Mouse (Mus musculus) myocyte (in vitro differentiated cells): ENCODE measurements at regions not wholly inside any gene's neighbourhood (a gene's known extent, or its start where the extent isn't known, plus 50 kb on each side); places are given as distances from the start of the nearest gene placed in this dataset.
A peak's percentile ranks its signal among the peaks of the same experiment; 100 is the strongest.

Experiments used
- H3K27me3 ChIP-seq: one replicate; pipeline ENCODE4 v1.6.1; 2011; ENCODE audit not compliant: control insufficient read depth, insufficient read depth, insufficient read length
- H3K36me3 ChIP-seq: one replicate; pipeline ENCODE4 v1.6.1; 2011; ENCODE audit not compliant: control insufficient read depth, insufficient read depth
- H3K4me2 ChIP-seq: one replicate; pipeline ENCODE4 v1.6.1; 2011; ENCODE audit warnings: low read depth, control low read depth
- H3K4me3 ChIP-seq: one replicate; pipeline ENCODE4 v1.5.1; 2011; ENCODE audit warnings: mild to moderate bottlenecking, control low read depth, moderate library complexity
- H3K79me2 ChIP-seq: one replicate; pipeline ENCODE4 v1.6.1; 2011; ENCODE audit not compliant: control insufficient read depth, insufficient read depth
- H3ac ChIP-seq: one replicate; pipeline ENCODE4 v1.6.1; 2011; ENCODE audit not compliant: control insufficient read depth, insufficient read length
- CEBPB ChIP-seq: IDR thresholded peaks from 2 replicates; pipeline ENCODE4 v1.6.1; 2011; ENCODE audit warnings: mild to moderate bottlenecking, moderate library complexity; ENCODE audit not compliant: poor library complexity, insufficient read depth, severe bottlenecking
- E2F4 ChIP-seq: IDR thresholded peaks from one replicate; pipeline ENCODE4 v1.6.1; 2011; ENCODE audit warnings: mild to moderate bottlenecking, control low read depth, moderate library complexity; ENCODE audit not compliant: insufficient read depth
- MAX ChIP-seq: IDR thresholded peaks from one replicate; pipeline ENCODE4 v1.6.1; 2011; ENCODE audit warnings: low read depth, mild to moderate bottlenecking, control low read depth
- MYOD1 ChIP-seq, 3 experiments: IDR thresholded peaks; one replicate each; pipeline ENCODE4 v1.6.1; 2011; ENCODE audit warnings: control low read depth in 2 of 3, low read depth in 2 of 3, mild to moderate bottlenecking in 2 of 3, moderate library complexity in 1 of 3; ENCODE audit not compliant: insufficient read length in 2 of 3, control insufficient read depth in 1 of 3
- MYOG ChIP-seq, 3 experiments: IDR thresholded peaks; one replicate each; pipeline ENCODE4 v1.6.1; 2011; ENCODE audit warnings: control low read depth in 2 of 3, low read depth in 2 of 3, mild to moderate bottlenecking in 2 of 3; ENCODE audit not compliant: insufficient read length in 2 of 3, control insufficient read depth in 1 of 3, insufficient read depth in 1 of 3
- POLR2A ChIP-seq: IDR thresholded peaks from one replicate; pipeline ENCODE4 v1.6.1; 2011; ENCODE audit warnings: low read depth, mild to moderate bottlenecking, control low read depth, moderate library complexity; ENCODE audit not compliant: insufficient read length
- POLR2AphosphoS2 ChIP-seq: IDR thresholded peaks from one replicate; pipeline ENCODE4 v1.6.1; 2011; ENCODE audit warnings: low read depth, control low read depth; ENCODE audit not compliant: insufficient read length
- REST ChIP-seq: IDR thresholded peaks from one replicate; pipeline ENCODE4 v1.6.1; 2011; ENCODE audit warnings: mild to moderate bottlenecking, control low read depth, moderate library complexity; ENCODE audit not compliant: insufficient read depth, insufficient read length
- SRF ChIP-seq: IDR thresholded peaks from one replicate; pipeline ENCODE4 v1.6.1; 2011; ENCODE audit warnings: low read depth; ENCODE audit not compliant: control insufficient read depth, insufficient read length
- TCF12 ChIP-seq: IDR thresholded peaks from one replicate; pipeline ENCODE4 v1.6.1; 2011; ENCODE audit warnings: mild to moderate bottlenecking, control low read depth; ENCODE audit not compliant: poor library complexity, insufficient read depth, severe bottlenecking
- TCF3 ChIP-seq: IDR thresholded peaks from one replicate; pipeline ENCODE4 v1.6.1; 2011; ENCODE audit warnings: low read depth, control low read depth; ENCODE audit not compliant: insufficient read length
- USF1 ChIP-seq: IDR thresholded peaks from one replicate; pipeline ENCODE4 v1.6.1; 2011; ENCODE audit warnings: low read depth, mild to moderate bottlenecking, control low read depth, moderate library complexity

- Histone ChIP-seq H3K27me3 (no peaks in the 10 kb centered on the region), H3K36me3 (no peaks in the 10 kb centered on the region), H3ac (no peak overlapping the region), H3K4me3 (no peak overlapping the region), H3K4me2 (no peak overlapping the region), H3K79me2 (no peaks in the 10 kb centered on the region)
- TF ChIP-seq MYOG (IDR thresholded peaks at IDR 0.05; ENCODE audit: control insufficient read depth in 1 of 3, insufficient read depth in 1 of 3, insufficient read length in 2 of 3, low read depth in 2 of 3) (no peak), E2F4 (no peak), POLR2A (no peak), TCF3 (no peak), SRF (no peak), MAX (no peak), POLR2AphosphoS2 (no peak), USF1 (no peak), REST (no peak)
Observed at GRCm38 (mm10) chr3:159069957-159070684, 425.1 kb upstream of the Depdc1a start.

DNA sequence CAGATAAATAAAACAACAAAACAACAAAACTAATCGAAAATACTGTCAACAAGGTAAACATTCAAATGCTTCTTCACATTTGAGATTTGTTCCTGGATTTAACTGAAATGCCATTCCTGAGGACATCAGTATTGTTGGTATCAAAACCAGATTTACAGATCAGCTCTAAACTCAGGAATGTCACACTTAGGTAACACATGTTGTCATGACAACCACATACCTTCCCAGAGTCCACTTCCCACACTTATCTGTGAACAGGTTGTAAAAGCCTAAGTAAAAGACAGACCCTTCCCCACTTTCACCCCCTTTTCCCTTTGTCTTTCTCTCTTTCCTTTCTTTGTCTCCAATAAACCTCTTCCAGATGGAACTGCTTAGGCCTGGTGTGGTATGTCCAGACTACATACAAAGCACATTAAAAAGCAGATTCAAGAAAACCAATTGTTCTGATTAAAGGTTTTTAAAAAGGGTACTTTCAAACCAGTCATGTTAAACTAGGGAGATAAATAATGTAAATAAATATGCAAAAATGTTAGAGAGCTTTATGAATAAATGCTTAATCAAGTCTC is 438.2 kb upstream of the Depdc1a start:
- no peak overlapping the region for H3K4me3 ChIP-seq
- no peak for TF ChIP-seq POLR2AphosphoS2
- no peak for TF ChIP-seq MYOD1 (IDR thresholded peaks at IDR 0.05; ENCODE audit: control insufficient read depth in 1 of 3, insufficient read length in 2 of 3, low read depth in 2 of 3)
- TF ChIP-seq E2F4, result no peak
- TF ChIP-seq MAX, result no peak
- no peak for TF ChIP-seq REST
- TF ChIP-seq MYOG (IDR thresholded peaks at IDR 0.05; ENCODE audit: control insufficient read depth in 1 of 3, insufficient read depth in 1 of 3, insufficient read length in 2 of 3, low read depth in 2 of 3), result no peak
- TF ChIP-seq TCF3, result no peak
- TF ChIP-seq TCF12, result no peak
- TF ChIP-seq USF1, result no peak
- no peak for TF ChIP-seq SRF
- no peak for TF ChIP-seq CEBPB
- no peak for TF ChIP-seq POLR2A
- H3K36me3 ChIP-seq, result no peaks in the 10 kb centered on the region
- no peak overlapping the region for H3ac ChIP-seq
- H3K79me2 ChIP-seq, result no peaks in the 10 kb centered on the region
- H3K4me2 ChIP-seq, result no peak overlapping the region
- no peaks in the 10 kb centered on the region for H3K27me3 ChIP-seq

- no peaks in the 10 kb centered on the region for H3K36me3 ChIP-seq
- H3K79me2 ChIP-seq, result no peaks in the 10 kb centered on the region
- no peak overlapping the region for H3K4me2 ChIP-seq
- no peaks in the 10 kb centered on the region for H3K27me3 ChIP-seq
- H3K4me3 ChIP-seq, result no peak overlapping the region
- no peak for TF ChIP-seq POLR2A
- TF ChIP-seq CEBPB, result no peak
- no peak for TF ChIP-seq SRF
- no peak for TF ChIP-seq MYOD1 (IDR thresholded peaks at IDR 0.05; ENCODE audit: control insufficient read depth in 1 of 3, insufficient read length in 2 of 3, low read depth in 2 of 3)
- TF ChIP-seq TCF12, result no peak
- TF ChIP-seq POLR2AphosphoS2, result no peak
- no peak for TF ChIP-seq MYOG (IDR thresholded peaks at IDR 0.05; ENCODE audit: control insufficient read depth in 1 of 3, insufficient read depth in 1 of 3, insufficient read length in 2 of 3, low read depth in 2 of 3)
- TF ChIP-seq E2F4, result no peak
- TF ChIP-seq USF1, result no peak
- no peak for TF ChIP-seq MAX
- TF ChIP-seq REST, result no peak
- TF ChIP-seq TCF3, result no peak
- no peak overlapping the region for H3ac ChIP-seq
Observed at GRCm38 (mm10) chr3:159034806-159035205, 460.4 kb upstream of the Depdc1a start.

GRCm38 (mm10) chr3:159031581-159031980 is 463.7 kb upstream of the Depdc1a start:
- no peak overlapping the region for H3K4me3 ChIP-seq
- TF ChIP-seq REST (no peak), POLR2AphosphoS2 (no peak), MYOG (IDR thresholded peaks at IDR 0.05; ENCODE audit: control insufficient read depth in 1 of 3, insufficient read depth in 1 of 3, insufficient read length in 2 of 3, low read depth in 2 of 3) (no peak), TCF12 (no peak), MAX (no peak), POLR2A (no peak), CEBPB (no peak), E2F4 (no peak), SRF (no peak), TCF3 (no peak), USF1 (no peak), MYOD1 (IDR thresholded peaks at IDR 0.05; ENCODE audit: control insufficient read depth in 1 of 3, insufficient read length in 2 of 3, low read depth in 2 of 3) (no peak)

More at GRCm38 (mm10) chr3:159031581-159031980, 463.7 kb upstream of the Depdc1a start:
- Histone ChIP-seq H3K36me3 (no peaks in the 10 kb centered on the region), H3K79me2 (no peaks in the 10 kb centered on the region), H3K27me3 (no peaks in the 10 kb centered on the region), H3K4me2 (peak overlapping the region; percentile 67), H3ac (no peak overlapping the region)
